Mouse (Mus musculus): ENCODE results near the gene Cfap157. TPM values are rescaled to one million over a fixed set of nuclear protein-coding genes. Genes with fewer than 3 reads are reported as not detected.

The Cfap157 gene
- total and polyA plus RNA-seq, 2 experiments from 2014 or later, result 1.1 to 1.4 TPM

DNA sequence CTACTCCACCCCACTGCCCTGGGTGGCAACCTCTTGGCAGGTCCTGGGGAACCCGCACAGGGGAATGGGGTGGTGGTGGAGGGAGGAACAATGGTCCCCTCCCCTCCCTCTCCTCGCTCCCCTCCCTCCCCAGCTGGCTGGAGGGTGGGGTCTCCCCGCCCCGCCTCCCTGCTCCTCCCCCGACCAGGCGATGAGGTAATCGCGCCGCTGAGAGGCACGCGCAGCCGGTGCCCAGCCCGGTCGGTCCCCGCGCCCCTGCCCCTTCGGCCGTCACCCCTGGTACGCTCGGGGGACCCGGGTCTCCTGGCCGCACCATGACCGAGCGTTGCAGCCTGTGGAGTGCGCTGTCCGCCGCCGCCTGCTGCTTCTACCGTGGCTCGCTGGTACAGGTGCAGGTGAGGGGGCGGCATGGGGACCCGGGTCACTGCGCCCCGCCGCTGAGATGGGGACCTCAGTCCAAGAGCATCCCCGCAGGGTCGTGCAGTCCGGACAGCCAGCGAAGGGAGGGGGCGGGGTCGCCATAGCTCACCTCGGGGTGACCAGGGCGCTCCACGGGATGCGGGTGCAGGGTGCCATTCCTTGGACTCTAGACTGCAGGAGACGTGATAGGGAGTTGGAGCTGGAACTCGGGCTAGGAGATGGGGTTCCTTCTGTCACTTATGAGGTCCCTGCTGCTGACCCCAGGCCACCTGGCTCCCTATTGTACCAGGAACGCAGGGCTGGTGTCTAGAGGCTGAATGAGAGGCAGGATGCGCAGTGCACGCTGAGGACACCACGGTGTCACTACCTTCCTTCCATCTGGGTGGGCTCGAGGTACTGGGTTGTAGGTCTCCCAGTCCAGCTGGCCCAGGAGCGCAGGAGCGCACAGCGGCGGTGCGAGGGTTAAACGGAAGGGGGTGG lies 42.7 kb downstream of the Cfap157 start:
- 2% methylated on average over 51 of the region's 58 CpGs for WGBS
- peak; percentile 60 for ATAC-seq (ENCODE audit: low FRiP score)
- H3K4me1 ChIP-seq (ENCODE audit: insufficient read depth, low read length), result peaks cover 8% of the 10 kb centered on the region; the same call in 1 of the 2 replicates
- H3K9ac ChIP-seq (replicated peaks; ENCODE audit: low read length, poor library complexity, severe bottlenecking), result peak overlapping the region; percentile 97
- H3K36me3 ChIP-seq (ENCODE audit: insufficient read depth, low read length), result peaks cover 20% of the 10 kb centered on the region
- peak overlapping the region; percentile 93 for H3K27ac ChIP-seq (ENCODE audit: low read depth, low read length)
- H3K9me3 ChIP-seq (ENCODE audit: low read length), result no peaks in the 10 kb centered on the region
- no peak for TF ChIP-seq CTCF (IDR thresholded peaks at IDR 0.05)
- DNase-seq (ENCODE audit: low spot score), result peak; percentile 72
- H3K4me2 ChIP-seq (ENCODE audit: low read depth, low read length, poor library complexity, severe bottlenecking), result peak overlapping the region; percentile 71
- H3K4me3 ChIP-seq (ENCODE audit: low read depth, low read length), result peak overlapping the region; percentile 86
- no peaks in the 10 kb centered on the region for H3K27me3 ChIP-seq (ENCODE audit: insufficient read depth, low read length)

- WGBS, result 6% methylated on average over 11 of the region's 11 CpGs
- H3K9ac ChIP-seq (replicated peaks; ENCODE audit: low read length, poor library complexity, severe bottlenecking), result peak within 1 kb of the TSS; percentile 97
Measured at GRCm38 (mm10) chr2:32740916-32741272, 43.3 kb downstream of the Cfap157 start, which contains the start of gene 6330409D20Rik. Gene 6330409D20Rik (minus strand): TSS chr2:32741016.

GRCm38 (mm10) chr2:32739311-32739710 lies 44.9 kb downstream of the Cfap157 start:
- no peak overlapping the region for H3K9ac ChIP-seq (replicated peaks; ENCODE audit: low read length, poor library complexity, severe bottlenecking)
- no peaks in the 10 kb centered on the region for H3K27me3 ChIP-seq (ENCODE audit: insufficient read depth, low read length)
- H3K4me3 ChIP-seq (ENCODE audit: low read depth, low read length), result no peak overlapping the region
- H3K4me2 ChIP-seq (ENCODE audit: low read depth, low read length, poor library complexity, severe bottlenecking), result no peak overlapping the region
- peaks cover 8% of the 10 kb centered on the region; the same call in 1 of the 2 replicates for H3K4me1 ChIP-seq (ENCODE audit: insufficient read depth, low read length)
- H3K27ac ChIP-seq (ENCODE audit: low read depth, low read length), result no peak overlapping the region
- H3K9me3 ChIP-seq (ENCODE audit: low read length), result no peaks in the 10 kb centered on the region
- TF ChIP-seq CTCF (IDR thresholded peaks at IDR 0.05), result no peak
- DNase-seq (ENCODE audit: low spot score) (no peak), ATAC-seq (ENCODE audit: low FRiP score) (no peak)
- 75% methylated on average over 4 of the region's 4 CpGs for WGBS
- no peaks in the 10 kb centered on the region; the same call in 1 of the 2 replicates for H3K36me3 ChIP-seq (ENCODE audit: insufficient read depth, low read length)

More at GRCm38 (mm10) chr2:32740916-32741272, 43.3 kb downstream of the Cfap157 start, which contains the start of gene 6330409D20Rik:
- DNase-seq (ENCODE audit: low spot score), result no peak
- H3K36me3 ChIP-seq (ENCODE audit: insufficient read depth, low read length), result peaks cover 14% of the 10 kb centered on the region
- H3K4me1 ChIP-seq (ENCODE audit: insufficient read depth, low read length), result peaks cover 8% of the 10 kb centered on the region; the same call in 1 of the 2 replicates
- no peak for ATAC-seq (ENCODE audit: low FRiP score)
- H3K27ac ChIP-seq (ENCODE audit: low read depth, low read length), result peak within 1 kb of the TSS; percentile 93
- H3K27me3 ChIP-seq (ENCODE audit: insufficient read depth, low read length), result no peaks in the 10 kb centered on the region
- H3K4me3 ChIP-seq (ENCODE audit: low read depth, low read length), result peak within 1 kb of the TSS; percentile 86
- peak within 1 kb of the TSS; percentile 71 for H3K4me2 ChIP-seq (ENCODE audit: low read depth, low read length, poor library complexity, severe bottlenecking)
- TF ChIP-seq CTCF (IDR thresholded peaks at IDR 0.05), result no peak
- H3K9me3 ChIP-seq (ENCODE audit: low read length), result no peaks in the 10 kb centered on the region

DNA sequence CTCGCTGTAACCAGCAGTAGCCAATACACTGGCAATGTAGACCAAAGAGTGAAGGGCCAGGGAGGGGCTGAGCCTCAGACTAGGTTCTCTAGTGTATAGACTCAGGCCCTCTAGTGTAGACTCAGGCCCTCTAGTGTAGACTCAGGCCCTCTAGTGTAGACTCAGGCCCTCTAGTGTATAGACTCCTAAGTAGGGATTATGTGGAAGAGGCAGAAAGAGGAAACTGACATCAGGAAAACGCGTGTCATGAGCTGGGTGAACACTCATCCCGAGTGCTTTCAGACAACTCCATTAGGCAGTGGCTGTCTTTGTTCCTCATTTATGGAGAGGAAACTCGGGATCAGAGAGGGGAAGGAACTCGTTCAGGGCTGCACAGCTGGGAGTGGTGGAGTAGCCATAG lies 47.2 kb downstream of the Cfap157 start:
- ATAC-seq (ENCODE audit: low FRiP score), result no peak
- Histone ChIP-seq H3K9ac (replicated peaks; ENCODE audit: low read length, poor library complexity, severe bottlenecking) (no peak overlapping the region), H3K4me1 (ENCODE audit: insufficient read depth, low read length) (no peaks in the 10 kb centered on the region), H3K27ac (ENCODE audit: low read depth, low read length) (no peak overlapping the region), H3K36me3 (ENCODE audit: insufficient read depth, low read length) (no peaks in the 10 kb centered on the region), H3K4me2 (ENCODE audit: low read depth, low read length, poor library complexity, severe bottlenecking) (no peak overlapping the region), H3K27me3 (ENCODE audit: insufficient read depth, low read length) (no peaks in the 10 kb centered on the region), H3K4me3 (ENCODE audit: low read depth, low read length) (no peak overlapping the region), H3K9me3 (ENCODE audit: low read length) (no peaks in the 10 kb centered on the region)
- WGBS, result 55% methylated on average over 6 of the region's 6 CpGs
- TF ChIP-seq CTCF (IDR thresholded peaks at IDR 0.05), result no peak
- DNase-seq (ENCODE audit: low spot score), result no peak

GRCm38 (mm10) chr2:32736306-32736829 lies 47.9 kb downstream of the Cfap157 start:
- H3K9ac ChIP-seq (replicated peaks; ENCODE audit: low read length, poor library complexity, severe bottlenecking), result no peak overlapping the region
- H3K27ac ChIP-seq (ENCODE audit: low read depth, low read length), result no peak overlapping the region
- no peak for ATAC-seq (ENCODE audit: low FRiP score)
- H3K4me2 ChIP-seq (ENCODE audit: low read depth, low read length, poor library complexity, severe bottlenecking), result no peak overlapping the region
- DNase-seq (ENCODE audit: low spot score), result no peak
- no peaks in the 10 kb centered on the region for H3K27me3 ChIP-seq (ENCODE audit: insufficient read depth, low read length)
- H3K4me1 ChIP-seq (ENCODE audit: insufficient read depth, low read length), result no peaks in the 10 kb centered on the region
- no peaks in the 10 kb centered on the region for H3K9me3 ChIP-seq (ENCODE audit: low read length)
- no peaks in the 10 kb centered on the region for H3K36me3 ChIP-seq (ENCODE audit: insufficient read depth, low read length)
- no peak for TF ChIP-seq CTCF (IDR thresholded peaks at IDR 0.05)
- WGBS, result 34% methylated on average over 3 of the region's 3 CpGs
- no peak overlapping the region for H3K4me3 ChIP-seq (ENCODE audit: low read depth, low read length)

GRCm38 (mm10) chr2:32734933-32735332 lies 49.3 kb downstream of the Cfap157 start:
- no peak for TF ChIP-seq CTCF (IDR thresholded peaks at IDR 0.05)
- H3K27ac ChIP-seq (ENCODE audit: low read depth, low read length), result no peak overlapping the region
- H3K4me2 ChIP-seq (ENCODE audit: low read depth, low read length, poor library complexity, severe bottlenecking), result no peak overlapping the region
- no peaks in the 10 kb centered on the region for H3K9me3 ChIP-seq (ENCODE audit: low read length)
- H3K9ac ChIP-seq (replicated peaks; ENCODE audit: low read length, poor library complexity, severe bottlenecking), result no peak overlapping the region
- DNase-seq (ENCODE audit: low spot score) (no peak), ATAC-seq (ENCODE audit: low FRiP score) (no peak)
- WGBS, result 43% methylated on average over 4 of the region's 4 CpGs
- H3K27me3 ChIP-seq (ENCODE audit: insufficient read depth, low read length), result no peaks in the 10 kb centered on the region
- H3K4me1 ChIP-seq (ENCODE audit: insufficient read depth, low read length), result no peaks in the 10 kb centered on the region
- H3K4me3 ChIP-seq (ENCODE audit: low read depth, low read length), result no peak overlapping the region
- no peaks in the 10 kb centered on the region for H3K36me3 ChIP-seq (ENCODE audit: insufficient read depth, low read length)

Data from midbrain, postnatal 0 days (tissue).